Mouse (Mus musculus) midbrain, embryonic 12.5 days (tissue): Measurements from ENCODE around the gene Mto1. TPM values are rescaled to one million over a fixed set of nuclear protein-coding genes. Genes with fewer than 3 reads are reported as not detected.

Experiments used
- ATAC-seq: fragments of 200-750 bp; cut with Nextera tagmentation; 2 replicates; pipeline ENCODE4 v1.8.0; 2017; ENCODE audit warnings: low read depth, moderate TSS enrichment, moderate library complexity; ENCODE audit not compliant: low FRiP score
- H3K27ac ChIP-seq: fragments of 300-500 bp; sonication (generic); replicated peaks from 2 replicates; pipeline ENCODE4 v1.5.1; 2016; ENCODE audit warnings: mild to moderate bottlenecking
- H3K27me3 ChIP-seq: fragments of 300-500 bp; sonication (generic); 2 replicates; pipeline ENCODE4 v1.6.1; 2016; ENCODE audit warnings: mild to moderate bottlenecking
- H3K36me3 ChIP-seq: fragments of 300-500 bp; sonication (generic); 2 replicates; pipeline ENCODE4 v1.6.1; 2016
- H3K4me1 ChIP-seq: fragments of 300-500 bp; sonication (generic); 2 replicates; pipeline ENCODE4 v1.6.1; 2016
- H3K4me2 ChIP-seq: fragments of 300-500 bp; sonication (generic); replicated peaks from 2 replicates; pipeline ENCODE4 v1.6.1; 2016; ENCODE audit warnings: mild to moderate bottlenecking, moderate library complexity
- H3K4me3 ChIP-seq: fragments of 300-500 bp; sonication (generic); 2 replicates; pipeline ENCODE4 v1.5.1; 2016; ENCODE audit warnings: mild to moderate bottlenecking
- H3K9ac ChIP-seq: fragments of 300-500 bp; sonication (generic); replicated peaks from 2 replicates; pipeline ENCODE4 v1.6.1; 2016; ENCODE audit warnings: mild to moderate bottlenecking, moderate library complexity
- H3K9me3 ChIP-seq: fragments of 300-500 bp; sonication (generic); 2 replicates; pipeline ENCODE4 v1.6.1; 2016; ENCODE audit warnings: mild to moderate bottlenecking
- WGBS: fragments of 180-500 bp; shearing (Covaris S2); methylation state at CpG from one replicate; pipeline ENCODE4 v1.1.7; 2016; 5-methylcytosine and 5-hydroxymethylcytosine counted together
- polyA plus RNA-seq: library from polyadenylated mRNA; unstranded; fragments of >200 nt; fragmentation: Nextera tagmentation; extraction: Ambion mirVana; gene quantifications from 2 replicates; pipeline ENCODE4 v1.2.1, GENCODE M21; 2016

Mto1 gene
- polyA plus RNA-seq, 1 experiment from 2014 or later = 25.7 TPM

- Histone ChIP-seq H3K27ac (no peak overlapping the region), H3K9me3 (no peaks in the 10 kb centered on the region), H3K4me2 (no peak overlapping the region), H3K4me3 (no peak overlapping the region), H3K36me3 (no peaks in the 10 kb centered on the region), H3K9ac (no peak overlapping the region), H3K27me3 (no peaks in the 10 kb centered on the region), H3K4me1 (peaks cover 10% of the 10 kb centered on the region)
- no peak for ATAC-seq
- 84% methylated on average over 3 of the region's 3 CpGs for WGBS
Observed at GRCm38 (mm10) chr9:78491169-78491568, 43.2 kb downstream of the Mto1 start.

DNA sequence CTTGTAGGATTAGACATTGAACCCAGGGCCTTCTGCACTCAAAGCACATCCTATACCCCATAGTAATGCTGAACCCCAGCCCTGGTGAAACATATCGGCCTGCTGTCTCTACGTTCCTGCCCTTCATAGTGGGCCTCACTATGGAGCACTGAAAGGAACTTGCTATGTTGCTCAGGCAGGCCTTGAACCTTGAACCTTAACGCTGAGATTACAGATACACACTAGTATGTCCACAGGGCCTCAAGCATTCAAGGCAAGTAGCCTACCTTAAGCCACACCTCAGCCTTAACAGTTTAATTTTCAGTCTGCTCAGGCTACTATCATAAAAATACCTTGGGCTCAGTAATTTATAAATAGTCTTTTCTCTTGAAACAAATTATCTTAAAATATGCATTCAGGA, 44.2 kb downstream of the Mto1 start:
- H3K36me3 ChIP-seq = no peaks in the 10 kb centered on the region
- ATAC-seq = no peak
- no peaks in the 10 kb centered on the region for H3K9me3 ChIP-seq
- H3K4me1 ChIP-seq = peaks cover 10% of the 10 kb centered on the region
- WGBS = 89% methylated on average over 3 of the region's 3 CpGs
- H3K4me3 ChIP-seq = no peak overlapping the region
- no peak overlapping the region for H3K27ac ChIP-seq
- no peaks in the 10 kb centered on the region for H3K27me3 ChIP-seq
- no peak overlapping the region for H3K9ac ChIP-seq
- H3K4me2 ChIP-seq = no peak overlapping the region

DNA sequence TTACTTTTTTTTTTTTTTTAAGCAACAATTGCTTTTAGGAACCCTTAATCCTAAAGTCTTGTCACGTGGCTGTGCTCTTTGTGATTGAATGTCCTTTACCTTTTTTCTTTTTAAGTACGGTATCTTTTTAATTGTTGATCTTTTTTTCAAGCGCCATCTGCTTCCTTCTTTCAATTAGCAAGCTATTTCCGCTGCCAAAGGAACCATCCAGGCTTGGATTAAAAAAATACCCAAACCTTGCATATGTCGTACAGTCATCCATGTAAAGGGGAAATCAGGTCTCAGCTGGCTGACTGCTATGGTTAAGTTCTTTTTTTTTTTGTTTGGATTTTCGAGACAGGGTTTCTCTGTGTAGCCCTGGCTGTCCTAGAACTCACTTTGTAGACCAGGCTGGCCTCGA, 45.2 kb downstream of the Mto1 start:
- no peak overlapping the region for H3K4me3 ChIP-seq
- 87% methylated on average over 7 of the region's 7 CpGs for WGBS
- H3K27ac ChIP-seq = no peak overlapping the region
- H3K9ac ChIP-seq = no peak overlapping the region
- no peaks in the 10 kb centered on the region for H3K27me3 ChIP-seq
- H3K9me3 ChIP-seq = no peaks in the 10 kb centered on the region
- no peak overlapping the region for H3K4me2 ChIP-seq
- ATAC-seq = no peak
- peaks cover 10% of the 10 kb centered on the region for H3K4me1 ChIP-seq
- H3K36me3 ChIP-seq = no peaks in the 10 kb centered on the region

- H3K4me2 ChIP-seq = no peak overlapping the region
- no peak overlapping the region for H3K9ac ChIP-seq
- H3K27me3 ChIP-seq = no peaks in the 10 kb centered on the region
- no peaks in the 10 kb centered on the region for H3K9me3 ChIP-seq
- H3K4me3 ChIP-seq = no peak overlapping the region
- no peak overlapping the region for H3K27ac ChIP-seq
- H3K36me3 ChIP-seq = no peaks in the 10 kb centered on the region
- no peak for ATAC-seq
- peaks cover 23% of the 10 kb centered on the region for H3K4me1 ChIP-seq
- 76% methylated on average over 3 of the region's 3 CpGs for WGBS
Observed at GRCm38 (mm10) chr9:78500386-78500785, 52.4 kb downstream of the Mto1 start.

GRCm38 (mm10) chr9:78501284-78501683, 53.3 kb downstream of the Mto1 start:
- H3K4me2 ChIP-seq = no peak overlapping the region
- ATAC-seq = no peak
- H3K36me3 ChIP-seq = no peaks in the 10 kb centered on the region
- H3K9me3 ChIP-seq = no peaks in the 10 kb centered on the region
- no peak overlapping the region for H3K4me3 ChIP-seq
- H3K9ac ChIP-seq = no peak overlapping the region
- WGBS = 74% methylated on average over 4 of the region's 4 CpGs
- H3K27me3 ChIP-seq = no peaks in the 10 kb centered on the region
- H3K27ac ChIP-seq = no peak overlapping the region
- peaks cover 23% of the 10 kb centered on the region for H3K4me1 ChIP-seq

GRCm38 (mm10) chr9:78503223-78504079, 55.4 kb downstream of the Mto1 start:
- ATAC-seq = peak; percentile 76
- H3K36me3 ChIP-seq = no peaks in the 10 kb centered on the region
- peak overlapping the region; percentile 38 for H3K4me2 ChIP-seq
- H3K9me3 ChIP-seq = no peaks in the 10 kb centered on the region
- H3K27ac ChIP-seq = peak overlapping the region; percentile 96
- no peaks in the 10 kb centered on the region for H3K27me3 ChIP-seq
- H3K4me3 ChIP-seq = peak overlapping the region; percentile 21
- H3K4me1 ChIP-seq = peaks cover 23% of the 10 kb centered on the region
- 2% methylated on average over 6 of the region's 6 CpGs for WGBS
- H3K9ac ChIP-seq = peak overlapping the region; percentile 29; the same call in 1 of the 2 replicates

GRCm38 (mm10) chr9:78504133-78504532, 56.1 kb downstream of the Mto1 start:
- no peaks in the 10 kb centered on the region for H3K9me3 ChIP-seq
- no peak overlapping the region for H3K9ac ChIP-seq

GRCm38 (mm10) chr9:78504679-78505078, 56.7 kb downstream of the Mto1 start:
- H3K27me3 ChIP-seq = no peaks in the 10 kb centered on the region
- no peaks in the 10 kb centered on the region for H3K9me3 ChIP-seq
- no peak overlapping the region for H3K4me2 ChIP-seq
- H3K36me3 ChIP-seq = no peaks in the 10 kb centered on the region
- no peak for ATAC-seq
- H3K4me1 ChIP-seq = peaks cover 23% of the 10 kb centered on the region
- no peak overlapping the region for H3K9ac ChIP-seq
- 78% methylated on average over 3 of the region's 3 CpGs for WGBS
- peak overlapping the region; percentile 96; the same call in 1 of the 2 replicates for H3K27ac ChIP-seq
- H3K4me3 ChIP-seq = no peak overlapping the region

More at GRCm38 (mm10) chr9:78504133-78504532, 56.1 kb downstream of the Mto1 start:
- Histone ChIP-seq H3K4me1 (peaks cover 23% of the 10 kb centered on the region), H3K4me3 (no peak overlapping the region), H3K27ac (peak overlapping the region; percentile 96), H3K27me3 (no peaks in the 10 kb centered on the region), H3K4me2 (no peak overlapping the region), H3K36me3 (no peaks in the 10 kb centered on the region)
- WGBS = 67% methylated on average over 4 of the region's 4 CpGs
- ATAC-seq = no peak

DNA sequence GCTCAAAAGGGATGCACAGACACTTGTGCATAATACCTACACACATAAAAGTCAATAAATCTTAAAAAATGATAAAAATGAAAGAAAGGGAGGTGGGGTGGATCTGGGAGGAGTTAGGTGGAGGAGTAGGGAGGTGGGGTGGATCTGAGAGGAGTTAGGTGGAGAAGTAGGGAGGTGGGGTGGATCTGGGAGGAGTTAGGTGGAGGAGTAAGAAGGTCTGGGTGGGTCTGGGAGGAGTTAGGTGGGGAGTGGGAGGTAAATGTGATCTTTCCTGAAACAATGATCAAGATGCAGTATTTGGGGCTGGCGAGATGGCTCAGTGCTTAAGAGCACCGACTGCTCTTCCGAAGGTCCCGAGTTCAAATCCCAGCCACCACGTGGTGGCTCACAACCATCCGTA, 57.2 kb downstream of the Mto1 start:
- Histone ChIP-seq H3K4me3 (no peak overlapping the region), H3K4me1 (peaks cover 23% of the 10 kb centered on the region), H3K27ac (no peak overlapping the region), H3K27me3 (no peaks in the 10 kb centered on the region), H3K36me3 (no peaks in the 10 kb centered on the region), H3K4me2 (no peak overlapping the region), H3K9me3 (no peaks in the 10 kb centered on the region), H3K9ac (no peak overlapping the region)
- no peak for ATAC-seq
- WGBS = 96% methylated on average over 6 of the region's 6 CpGs

GRCm38 (mm10) chr9:78506002-78506721, 58.2 kb downstream of the Mto1 start:
- Histone ChIP-seq H3K27me3 (no peaks in the 10 kb centered on the region), H3K9ac (no peak overlapping the region), H3K36me3 (no peaks in the 10 kb centered on the region), H3K4me3 (no peak overlapping the region), H3K4me2 (no peak overlapping the region), H3K27ac (no peak overlapping the region), H3K9me3 (no peaks in the 10 kb centered on the region), H3K4me1 (peaks cover 19% of the 10 kb centered on the region)
- no peak for ATAC-seq
- 70% methylated on average over 11 of the region's 11 CpGs for WGBS

GRCm38 (mm10) chr9:78506722-78507077, 58.7 kb downstream of the Mto1 start:
- H3K4me3 ChIP-seq = no peak overlapping the region
- no peaks in the 10 kb centered on the region for H3K9me3 ChIP-seq
- H3K9ac ChIP-seq = no peak overlapping the region
- 88% methylated on average over 7 of the region's 7 CpGs for WGBS
- no peak overlapping the region for H3K27ac ChIP-seq
- ATAC-seq = no peak
- H3K36me3 ChIP-seq = no peaks in the 10 kb centered on the region
- H3K27me3 ChIP-seq = no peaks in the 10 kb centered on the region
- no peak overlapping the region for H3K4me2 ChIP-seq
- peaks cover 16% of the 10 kb centered on the region for H3K4me1 ChIP-seq

DNA sequence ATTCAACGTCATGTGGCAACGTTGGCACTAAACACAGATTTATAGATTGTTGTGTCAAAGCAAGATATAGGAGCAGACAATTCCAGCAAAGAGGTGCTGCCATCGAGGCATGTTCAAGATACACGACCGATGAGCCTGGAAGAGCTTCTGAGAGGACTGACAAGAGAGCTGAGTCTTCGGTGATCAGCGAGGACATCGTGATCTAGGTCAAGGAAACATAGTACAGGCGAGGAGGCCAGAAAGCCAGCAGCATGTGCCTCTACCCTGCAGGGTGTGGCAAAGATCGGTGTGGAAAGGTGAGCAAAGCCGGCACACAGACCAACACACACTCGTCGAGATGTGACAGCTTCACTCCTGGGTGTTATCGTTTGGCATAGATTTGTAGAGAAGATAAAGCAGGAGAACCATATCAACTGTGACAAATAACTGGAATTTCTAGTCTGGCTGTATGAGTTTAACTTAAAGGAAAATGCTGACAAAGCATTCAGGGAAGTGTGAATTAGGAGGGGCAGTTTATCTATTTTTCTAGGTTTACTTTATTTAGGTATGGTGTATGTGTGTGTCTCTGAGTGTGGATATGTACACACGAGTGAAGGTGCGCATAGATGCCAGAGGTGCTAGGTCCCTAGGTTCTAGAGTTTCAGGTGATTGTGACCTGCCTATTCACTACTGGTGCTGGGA, 60.2 kb downstream of the Mto1 start:
- ATAC-seq = no peak
- Histone ChIP-seq H3K4me3 (no peak overlapping the region), H3K36me3 (no peaks in the 10 kb centered on the region), H3K4me1 (peaks cover 6% of the 10 kb centered on the region), H3K9ac (no peak overlapping the region), H3K27me3 (no peaks in the 10 kb centered on the region), H3K9me3 (no peaks in the 10 kb centered on the region), H3K4me2 (no peak overlapping the region), H3K27ac (no peak overlapping the region)
- 92% methylated on average over 16 of the region's 16 CpGs for WGBS
